Mouse (Mus musculus) lung, postnatal 0 days (tissue): ENCODE measurements at regions not wholly inside any gene's neighbourhood (a gene's known extent, or its start where the extent isn't known, plus 50 kb on each side); places are given as distances from the start of the nearest gene placed in this dataset.

Experiments
- ATAC-seq: fragments of 200-750 bp; cut with Nextera tagmentation; 2 replicates; pipeline ENCODE4 v1.8.0; 2017; ENCODE audit warnings: moderate library complexity
- DNase-seq: peaks from one replicate; pipeline ENCODE4 v3.0.0-alpha.2; 2016; ENCODE audit warnings: low spot score
- H3K27ac ChIP-seq: fragments of 300-500 bp; sonication (generic); 2 replicates; pipeline ENCODE4 v1.5.1; 2014; ENCODE audit warnings: antibody characterized with exemption, mild to moderate bottlenecking, low read length, mixed read lengths
- H3K27me3 ChIP-seq: fragments of 300-500 bp; sonication (generic); replicated peaks from 2 replicates; pipeline ENCODE4 v1.6.1; 2014; ENCODE audit warnings: low read length, mixed read lengths; ENCODE audit not compliant: insufficient read depth
- H3K36me3 ChIP-seq: fragments of 300-500 bp; sonication (generic); 2 replicates; pipeline ENCODE4 v1.6.1; 2014; ENCODE audit warnings: low read length, mixed read lengths; ENCODE audit not compliant: insufficient read depth
- H3K4me1 ChIP-seq: fragments of 300-500 bp; sonication (generic); 2 replicates; pipeline ENCODE4 v1.6.1; 2014; ENCODE audit warnings: antibody characterized with exemption, low read depth, low read length, mixed read lengths; ENCODE audit not compliant: insufficient read depth
- H3K4me2 ChIP-seq: fragments of 300-500 bp; sonication (generic); replicated peaks from 2 replicates; pipeline ENCODE4 v1.6.1; 2014; ENCODE audit warnings: low read depth, mild to moderate bottlenecking, low read length, moderate library complexity, mixed read lengths
- H3K4me3 ChIP-seq: fragments of 300-500 bp; sonication (generic); 2 replicates; pipeline ENCODE4 v1.5.1; 2014; ENCODE audit warnings: low read depth, low read length
- H3K9ac ChIP-seq: fragments of 300-500 bp; sonication (generic); replicated peaks from 2 replicates; pipeline ENCODE4 v1.6.1; 2014; ENCODE audit warnings: low read depth, mild to moderate bottlenecking
- H3K9me3 ChIP-seq: fragments of 300-500 bp; sonication (generic); 2 replicates; pipeline ENCODE4 v1.6.1; 2016; ENCODE audit warnings: low read length, mixed read lengths
- CTCF ChIP-seq: IDR thresholded peaks from 2 replicates; pipeline ENCODE4 v1.5.1; 2016; ENCODE audit warnings: antibody characterized with exemption, mild to moderate bottlenecking
- EP300 ChIP-seq: IDR thresholded peaks from 2 replicates; pipeline ENCODE4 v1.6.1; 2016; ENCODE audit warnings: antibody characterized with exemption, mild to moderate bottlenecking, control low read depth
- WGBS: fragments of 180-500 bp; shearing (Covaris S2); extraction: QIAGEN DNeasy Blood & Tissue Kit; methylation state at CpG from one replicate; pipeline ENCODE4 v1.1.7; 2014; 5-methylcytosine and 5-hydroxymethylcytosine counted together

DNA sequence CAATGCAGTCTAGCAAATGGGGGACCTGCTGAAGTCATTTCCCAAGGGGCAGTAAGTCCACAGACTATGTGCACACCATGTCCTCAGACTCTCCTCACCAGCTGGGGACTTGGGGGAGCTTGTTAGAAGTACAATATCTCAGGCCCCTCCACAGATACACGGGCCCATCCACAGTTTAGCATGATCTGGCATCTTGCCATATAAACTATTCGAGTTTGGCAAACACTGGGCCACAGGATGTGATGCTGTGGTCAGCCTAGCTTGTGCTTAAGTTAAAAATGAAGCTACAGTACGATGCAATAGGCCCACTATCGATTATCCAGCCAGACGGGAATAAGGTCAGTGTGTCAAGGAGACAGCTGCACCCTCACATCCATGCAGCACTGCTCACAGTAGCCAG, 157.9 kb upstream of the Noct start:
- no peak for ATAC-seq
- H3K27ac ChIP-seq: no peak overlapping the region
- H3K9me3 ChIP-seq: no peaks in the 10 kb centered on the region
- H3K4me3 ChIP-seq: no peak overlapping the region
- H3K27me3 ChIP-seq: no peaks in the 10 kb centered on the region
- no peak overlapping the region for H3K4me2 ChIP-seq
- H3K36me3 ChIP-seq: no peaks in the 10 kb centered on the region
- H3K4me1 ChIP-seq: no peaks in the 10 kb centered on the region; the same call in 1 of the 2 replicates
- H3K9ac ChIP-seq: no peak overlapping the region
- TF ChIP-seq EP300: no peak
- TF ChIP-seq CTCF: no peak
- DNase-seq: no peak
- 13% methylated on average over 5 of the region's 5 CpGs for WGBS

GRCm38 (mm10) chr3:51072417-51072816, 151.8 kb upstream of the Noct start:
- WGBS: 67% methylated on average over 10 of the region's 10 CpGs
- Histone ChIP-seq H3K36me3 (no peaks in the 10 kb centered on the region), H3K4me2 (no peak overlapping the region), H3K27me3 (no peaks in the 10 kb centered on the region), H3K27ac (no peak overlapping the region), H3K4me1 (peaks cover 4% of the 10 kb centered on the region; the same call in 1 of the 2 replicates), H3K9me3 (no peaks in the 10 kb centered on the region), H3K4me3 (no peak overlapping the region), H3K9ac (no peak overlapping the region)
- TF ChIP-seq CTCF: no peak
- no peak for TF ChIP-seq EP300
- ATAC-seq (no peak), DNase-seq (no peak)

DNA sequence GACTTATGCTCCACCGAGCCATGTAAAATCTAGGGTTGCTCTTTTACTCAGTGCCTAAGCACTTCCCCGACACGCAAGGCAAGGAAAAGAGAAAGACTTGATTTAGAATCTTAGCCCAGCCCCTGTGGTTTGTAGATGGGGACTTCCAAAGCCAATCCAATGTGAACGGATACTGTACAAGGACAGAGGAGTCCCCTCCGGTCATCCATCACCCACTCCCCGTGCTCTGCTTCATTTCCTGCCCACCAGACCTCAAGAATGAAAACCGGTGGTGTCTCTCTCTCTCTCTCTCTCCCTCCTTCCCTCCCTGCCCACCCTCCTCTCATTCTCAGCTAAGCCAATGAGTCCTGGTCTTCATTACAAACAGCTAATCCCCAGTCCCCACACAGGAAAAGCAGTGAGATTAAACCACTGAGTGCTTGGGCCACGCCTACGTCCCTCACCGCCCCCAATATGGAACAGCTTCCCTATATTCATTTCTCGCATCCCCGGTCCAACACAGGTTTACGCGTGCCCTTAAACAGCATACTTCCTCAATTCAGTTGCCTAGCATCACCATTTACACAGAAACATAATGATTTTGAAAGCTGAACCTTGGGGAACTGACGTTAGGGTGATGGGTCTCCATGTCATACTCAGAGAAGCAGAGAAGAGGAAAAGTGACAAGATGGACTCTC, 151.1 kb upstream of the Noct start:
- no peak overlapping the region for H3K9ac ChIP-seq
- H3K4me3 ChIP-seq: no peak overlapping the region
- DNase-seq (no peak), ATAC-seq (no peak)
- 73% methylated on average over 15 of the region's 15 CpGs for WGBS
- peaks cover 4% of the 10 kb centered on the region; the same call in 1 of the 2 replicates for H3K4me1 ChIP-seq
- H3K36me3 ChIP-seq: no peaks in the 10 kb centered on the region
- no peak for TF ChIP-seq EP300
- TF ChIP-seq CTCF: no peak
- H3K4me2 ChIP-seq: no peak overlapping the region
- no peaks in the 10 kb centered on the region for H3K27me3 ChIP-seq
- H3K9me3 ChIP-seq: no peaks in the 10 kb centered on the region
- H3K27ac ChIP-seq: no peak overlapping the region

GRCm38 (mm10) chr3:51073743-51074319, 150.4 kb upstream of the Noct start:
- H3K9ac ChIP-seq: no peak overlapping the region
- peaks cover 4% of the 10 kb centered on the region; the same call in 1 of the 2 replicates for H3K4me1 ChIP-seq
- H3K4me3 ChIP-seq: no peak overlapping the region
- ATAC-seq: peak; percentile 11; the same call in 1 of the 2 replicates
- H3K36me3 ChIP-seq: no peaks in the 10 kb centered on the region
- H3K4me2 ChIP-seq: no peak overlapping the region
- H3K27me3 ChIP-seq: no peaks in the 10 kb centered on the region
- H3K9me3 ChIP-seq: no peaks in the 10 kb centered on the region
- no peak overlapping the region; the same call in 1 of the 2 replicates for H3K27ac ChIP-seq
- TF ChIP-seq CTCF (no peak), EP300 (no peak)
- peak; percentile 25 for DNase-seq
- 27% methylated on average over 7 of the region's 7 CpGs for WGBS

GRCm38 (mm10) chr3:51075219-51075920, 148.9 kb upstream of the Noct start:
- TF ChIP-seq EP300 (no peak), CTCF (peak; percentile 33)
- Histone ChIP-seq H3K4me3 (no peak overlapping the region), H3K9me3 (no peaks in the 10 kb centered on the region), H3K27me3 (no peaks in the 10 kb centered on the region), H3K36me3 (no peaks in the 10 kb centered on the region), H3K4me2 (no peak overlapping the region), H3K9ac (no peak overlapping the region), H3K27ac (no peak overlapping the region), H3K4me1 (peaks cover 4% of the 10 kb centered on the region; the same call in 1 of the 2 replicates)
- 72% methylated on average over 10 of the region's 10 CpGs for WGBS
- ATAC-seq: no peak
- DNase-seq: no peak

GRCm38 (mm10) chr3:51078459-51078858, 145.8 kb upstream of the Noct start:
- WGBS: 67% methylated on average over 4 of the region's 4 CpGs
- H3K4me2 ChIP-seq: no peak overlapping the region
- H3K4me3 ChIP-seq: no peak overlapping the region
- no peak for ATAC-seq
- H3K9ac ChIP-seq: no peak overlapping the region
- H3K36me3 ChIP-seq: no peaks in the 10 kb centered on the region
- no peaks in the 10 kb centered on the region for H3K9me3 ChIP-seq
- no peak for DNase-seq
- no peak for TF ChIP-seq EP300
- no peak for TF ChIP-seq CTCF
- no peaks in the 10 kb centered on the region for H3K27me3 ChIP-seq
- H3K4me1 ChIP-seq: no peaks in the 10 kb centered on the region
- H3K27ac ChIP-seq: no peak overlapping the region
